Mouse (Mus musculus) brown adipose tissue, adult 24 weeks (tissue): ENCODE results near the gene Sdk2. TPM values are rescaled to one million over a fixed set of nuclear protein-coding genes. Genes with fewer than 3 reads are reported as not detected.

Experiments used
- H3K27ac ChIP-seq: fragments of 200-500 bp; replicated peaks from 2 replicates; pipeline ENCODE4 v1.5.1; 2012; ENCODE audit warnings: low read depth, mild to moderate bottlenecking, low read length
- H3K4me1 ChIP-seq: fragments of 200-500 bp; 2 replicates; pipeline ENCODE4 v1.6.1; 2012; ENCODE audit warnings: low read length, mixed read lengths; ENCODE audit not compliant: control insufficient read depth, insufficient read depth, insufficient read length
- H3K4me3 ChIP-seq: fragments of 200-500 bp; 2 replicates; pipeline ENCODE4 v1.5.1; 2012; ENCODE audit warnings: low read depth, mild to moderate bottlenecking, low read length, moderate library complexity; ENCODE audit not compliant: insufficient read depth
- polyA plus RNA-seq: library from polyadenylated mRNA; stranded (reverse); fragments of >200 nt; gene quantifications from 2 replicates; pipeline ENCODE4 v1.2.4, GENCODE M21; 2012; ENCODE audit not compliant: missing spikeins, insufficient read depth, insufficient read length

The Sdk2 gene
- polyA plus RNA-seq, 1 experiment, result 0.20 TPM

- H3K4me1 ChIP-seq, result peaks cover 14% of the 10 kb centered on the region
- no peak overlapping the region for H3K4me3 ChIP-seq
- no peak overlapping the region for H3K27ac ChIP-seq
These were observed 308.0 kb downstream of the Sdk2 start for GRCm38 (mm10) chr11:113758851-113759250.

DNA sequence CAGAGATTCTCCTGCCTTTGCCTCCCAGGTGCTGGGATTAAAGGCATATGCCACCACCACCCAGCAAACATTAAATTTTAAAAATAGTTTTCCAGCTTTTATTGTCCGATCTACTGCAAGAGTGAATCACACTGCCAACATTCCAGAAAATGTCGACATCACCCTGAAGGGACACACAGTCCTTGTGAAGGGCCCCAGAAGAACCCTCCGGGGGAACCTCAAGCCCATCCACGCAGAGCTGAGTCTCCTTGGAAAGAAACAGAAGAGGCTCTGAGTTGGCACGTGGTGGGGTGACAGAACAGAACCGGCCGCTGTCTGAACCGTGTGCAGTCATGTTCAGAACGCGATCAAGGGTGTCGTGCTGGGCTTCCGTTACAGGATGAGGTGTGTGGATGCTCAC is 310.3 kb downstream of the Sdk2 start:
- Histone ChIP-seq H3K27ac (peak overlapping the region; percentile 3; the same call in 1 of the 2 replicates), H3K4me1 (peaks cover 14% of the 10 kb centered on the region), H3K4me3 (no peak overlapping the region)

DNA sequence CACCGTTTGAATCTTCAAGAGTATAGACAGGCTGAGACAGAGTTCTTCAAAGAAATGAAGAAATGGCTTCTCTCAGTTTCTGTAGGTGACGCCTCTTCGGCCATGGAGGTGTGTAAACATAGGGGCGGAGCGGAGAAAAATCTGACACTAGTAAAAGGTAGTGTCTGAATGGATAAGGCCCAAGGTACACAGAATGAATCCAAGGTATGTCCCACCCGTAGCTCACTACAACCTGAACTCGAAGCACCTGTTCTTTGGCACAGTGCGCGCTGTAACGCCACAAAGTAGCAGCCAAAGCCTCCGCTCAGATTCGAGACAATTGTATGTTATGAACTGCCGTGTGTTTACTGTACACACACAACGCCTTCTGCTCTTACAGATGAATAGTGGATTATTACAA is 311.0 kb downstream of the Sdk2 start:
- Histone ChIP-seq H3K4me1 (peaks cover 14% of the 10 kb centered on the region), H3K27ac (no peak overlapping the region), H3K4me3 (no peak overlapping the region)

GRCm38 (mm10) chr11:113754845-113755244 is 312.0 kb downstream of the Sdk2 start:
- H3K4me3 ChIP-seq, result no peak overlapping the region
- no peak overlapping the region for H3K27ac ChIP-seq

GRCm38 (mm10) chr11:113752685-113753430 is 314.0 kb downstream of the Sdk2 start:
- Histone ChIP-seq H3K27ac (peak overlapping the region; percentile 68; the same call in 1 of the 2 replicates), H3K4me1 (peaks cover 15% of the 10 kb centered on the region), H3K4me3 (no peak overlapping the region)

More at GRCm38 (mm10) chr11:113754845-113755244, 312.0 kb downstream of the Sdk2 start:
- H3K4me1 ChIP-seq, result peaks cover 9% of the 10 kb centered on the region

GRCm38 (mm10) chr11:113752158-113752661 is 314.6 kb downstream of the Sdk2 start:
- peaks cover 21% of the 10 kb centered on the region for H3K4me1 ChIP-seq
- H3K27ac ChIP-seq, result peak overlapping the region; percentile 68
- H3K4me3 ChIP-seq, result peak overlapping the region; percentile 66

GRCm38 (mm10) chr11:113751484-113752084 is 315.3 kb downstream of the Sdk2 start, which contains the start of gene Cdc42ep4:
Cdc42ep4 (minus strand) TSS chr11:113751881.
- Histone ChIP-seq H3K4me1 (peaks cover 19% of the 10 kb centered on the region), H3K27ac (peak within 1 kb of the TSS; percentile 93), H3K4me3 (peak within 1 kb of the TSS; percentile 97)

- Histone ChIP-seq H3K27ac (peak overlapping the region; percentile 93), H3K4me1 (peaks cover 21% of the 10 kb centered on the region), H3K4me3 (peak overlapping the region; percentile 97)
These were observed 316.0 kb downstream of the Sdk2 start for GRCm38 (mm10) chr11:113750571-113751483.

DNA sequence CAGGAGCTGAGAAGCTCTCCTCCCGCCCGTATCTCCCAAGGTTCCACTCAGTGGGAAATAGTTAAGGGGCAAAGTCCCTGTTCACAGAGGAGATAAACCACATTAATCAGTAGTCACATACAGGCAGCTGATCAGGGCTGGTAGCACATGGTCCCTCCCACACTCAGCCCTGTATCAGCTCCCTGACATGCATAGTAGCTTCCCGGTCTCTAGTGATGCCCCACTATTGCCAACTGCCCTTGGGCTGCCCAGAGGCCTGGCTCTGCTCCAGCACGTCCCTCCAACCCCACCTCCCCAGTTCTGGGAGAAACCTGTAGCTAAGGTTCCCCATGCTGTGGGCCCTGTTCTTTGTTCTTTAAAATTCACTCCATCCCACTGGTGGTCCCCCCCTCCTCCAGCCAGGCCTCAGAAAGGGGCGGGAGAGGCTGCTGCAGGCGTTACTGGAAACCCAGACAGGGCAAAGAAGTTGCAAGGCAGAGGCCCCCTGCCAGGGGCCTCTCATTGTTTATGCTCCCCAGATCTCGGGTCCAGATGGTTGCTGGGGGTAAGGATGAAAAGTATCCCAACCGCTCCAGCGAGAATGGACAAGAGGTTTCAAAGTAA is 317.0 kb downstream of the Sdk2 start:
- Histone ChIP-seq H3K4me3 (peak overlapping the region; percentile 97), H3K27ac (peak overlapping the region; percentile 93), H3K4me1 (peaks cover 19% of the 10 kb centered on the region)

DNA sequence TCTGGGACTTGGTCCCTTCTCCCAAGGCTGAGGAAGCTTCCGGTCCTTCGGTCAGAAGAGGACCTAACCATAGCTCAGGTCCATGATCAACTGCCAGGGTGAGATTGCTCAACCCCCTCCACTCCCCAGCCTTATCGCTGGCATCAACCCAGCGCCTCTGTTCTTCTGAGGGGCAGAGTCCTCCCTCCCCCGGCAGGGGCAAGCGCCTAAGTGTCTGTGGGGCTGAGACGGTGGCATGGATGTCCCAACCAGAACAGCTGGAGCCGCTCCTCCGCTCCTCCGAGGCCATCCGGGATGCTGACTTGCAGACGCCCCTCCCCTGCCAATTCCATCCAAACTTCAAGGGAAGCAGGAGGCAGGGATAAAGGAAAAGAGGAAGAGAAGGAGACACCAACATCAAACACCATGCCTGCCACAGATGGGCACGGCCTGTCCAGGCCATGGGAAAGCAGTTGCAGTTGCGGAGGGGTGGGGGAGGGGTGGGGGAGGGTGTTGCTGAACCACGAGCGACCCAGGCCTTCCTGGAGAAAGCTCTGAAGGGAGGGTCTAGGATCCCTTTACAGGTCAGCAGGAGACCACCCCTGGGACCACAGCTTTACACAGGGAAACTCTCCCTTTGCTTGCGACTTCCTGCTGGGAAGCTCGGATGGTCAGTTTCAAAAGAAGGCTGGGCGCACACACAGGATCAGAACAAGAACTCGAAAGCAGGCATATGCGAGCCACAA is 317.9 kb downstream of the Sdk2 start:
- H3K27ac ChIP-seq, result peak overlapping the region; percentile 93
- peaks cover 19% of the 10 kb centered on the region for H3K4me1 ChIP-seq
- peak overlapping the region; percentile 97 for H3K4me3 ChIP-seq

DNA sequence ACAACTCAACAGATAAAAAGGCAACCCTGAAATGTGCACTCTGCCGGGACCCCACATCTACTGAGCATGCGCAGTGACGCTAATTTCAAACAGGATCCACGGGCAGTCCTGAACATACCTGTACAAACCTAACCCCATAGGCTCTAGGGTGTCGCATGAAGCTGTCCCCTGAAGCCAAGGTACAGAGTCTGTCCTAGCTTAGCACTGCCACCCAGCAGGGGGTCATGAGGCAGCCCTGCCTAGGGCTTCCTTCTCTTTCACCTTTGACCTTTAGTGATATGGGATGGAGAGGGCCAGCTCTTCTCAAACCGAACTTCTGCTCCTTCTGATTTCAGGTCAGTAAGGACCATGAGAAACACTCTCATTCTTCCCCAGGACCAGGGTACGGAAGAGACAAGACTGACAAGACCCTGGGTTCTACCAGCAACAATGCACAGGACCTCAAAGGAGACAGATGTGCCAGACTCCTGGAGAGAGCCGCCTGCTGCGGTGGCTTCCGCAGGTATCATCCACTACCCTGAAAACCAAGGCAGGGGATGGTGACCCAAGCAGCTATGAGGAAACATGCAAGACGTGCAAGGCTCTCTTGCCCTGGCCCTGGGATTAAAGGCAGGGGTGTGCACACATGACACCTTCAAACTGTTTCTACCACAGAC is 319.0 kb downstream of the Sdk2 start:
- H3K4me3 ChIP-seq, result peak overlapping the region; percentile 97
- peak overlapping the region; percentile 65 for H3K27ac ChIP-seq
- H3K4me1 ChIP-seq, result peaks cover 19% of the 10 kb centered on the region

GRCm38 (mm10) chr11:113747056-113747455 is 319.8 kb downstream of the Sdk2 start:
- peak overlapping the region; percentile 68 for H3K27ac ChIP-seq
- H3K4me3 ChIP-seq, result peak overlapping the region; percentile 39
- H3K4me1 ChIP-seq, result peaks cover 19% of the 10 kb centered on the region

DNA sequence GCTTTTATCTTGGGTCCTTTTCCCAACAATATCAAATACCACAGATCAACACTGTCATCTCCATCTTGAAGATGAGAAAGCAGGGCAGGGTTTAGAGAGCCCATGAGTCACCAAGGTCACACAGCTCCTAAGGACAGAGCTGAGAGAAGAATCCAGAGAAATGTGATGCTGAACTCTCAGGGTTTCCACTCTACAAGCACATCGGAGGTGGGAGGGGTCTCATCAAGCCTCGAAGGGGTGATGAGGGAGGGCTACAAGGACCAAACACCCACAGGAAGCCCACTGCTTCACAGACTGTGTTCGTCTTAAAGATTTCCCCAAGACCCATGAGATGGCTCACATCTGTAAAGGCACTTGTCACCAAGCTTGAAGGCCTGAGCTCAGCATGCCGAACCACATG is 320.9 kb downstream of the Sdk2 start:
- peaks cover 19% of the 10 kb centered on the region for H3K4me1 ChIP-seq
- H3K27ac ChIP-seq, result no peak overlapping the region
- no peak overlapping the region for H3K4me3 ChIP-seq

DNA sequence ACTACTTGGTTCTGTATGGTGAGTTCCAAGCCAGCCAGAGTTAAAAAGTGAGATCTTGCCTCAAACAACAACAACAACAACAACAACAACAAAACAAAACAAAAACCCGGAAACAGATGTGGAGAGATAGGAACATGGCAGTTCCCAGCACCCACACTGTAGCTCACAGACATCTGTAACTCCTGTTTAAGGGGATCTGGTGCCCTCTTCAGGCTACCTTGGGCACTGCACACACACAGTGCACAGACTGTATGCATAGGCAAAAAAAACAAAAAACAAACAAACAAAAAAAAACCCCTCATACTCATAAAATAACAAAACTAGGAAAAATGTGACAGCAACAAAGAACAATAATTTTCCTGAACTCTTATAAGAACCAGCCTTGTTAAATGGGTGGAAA is 323.8 kb downstream of the Sdk2 start:
- peaks cover 30% of the 10 kb centered on the region for H3K4me1 ChIP-seq
- no peak overlapping the region for H3K4me3 ChIP-seq
- H3K27ac ChIP-seq, result no peak overlapping the region
